Mouse (Mus musculus) embryonic facial prominence, embryonic 12.5 days (tissue): ENCODE data around the gene H2-Ab1. TPM values are rescaled to one million over a fixed set of nuclear protein-coding genes. Genes with fewer than 3 reads are reported as not detected.
"Not testable (repeated sequence)": the region's sequence is repeated elsewhere in the genome, so short reads cannot be mapped to it uniquely, and the experiment has no call there.

Experiments
- ATAC-seq: fragments of 200-750 bp; cut with Nextera tagmentation; 2 replicates; pipeline ENCODE4 v1.8.0; 2017; ENCODE audit not compliant: insufficient number of reproducible peaks, insufficient read depth, low FRiP score, low TSS enrichment
- H3K27ac ChIP-seq: fragments of 300-500 bp; sonication (generic); 2 replicates; pipeline ENCODE4 v1.5.1; 2016; ENCODE audit warnings: mild to moderate bottlenecking
- H3K27me3 ChIP-seq: fragments of 300-500 bp; sonication (generic); 2 replicates; pipeline ENCODE4 v1.6.1; 2016; ENCODE audit warnings: mild to moderate bottlenecking, moderate library complexity
- H3K36me3 ChIP-seq: fragments of 300-500 bp; sonication (generic); 2 replicates; pipeline ENCODE4 v1.6.1; 2016; ENCODE audit warnings: mild to moderate bottlenecking
- H3K4me1 ChIP-seq: fragments of 300-500 bp; sonication (generic); 2 replicates; pipeline ENCODE4 v1.6.1; 2016
- H3K4me2 ChIP-seq: fragments of 300-500 bp; sonication (generic); replicated peaks from 2 replicates; pipeline ENCODE4 v1.6.1; 2016; ENCODE audit warnings: mild to moderate bottlenecking, moderate library complexity
- H3K4me3 ChIP-seq: fragments of 300-500 bp; sonication (generic); 2 replicates; pipeline ENCODE4 v1.5.1; 2016; ENCODE audit warnings: mild to moderate bottlenecking
- H3K9ac ChIP-seq: fragments of 300-500 bp; sonication (generic); 2 replicates; pipeline ENCODE4 v1.6.1; 2016; ENCODE audit warnings: mild to moderate bottlenecking, moderate library complexity
- H3K9me3 ChIP-seq: fragments of 300-500 bp; sonication (generic); 2 replicates; pipeline ENCODE4 v1.6.1; 2016; ENCODE audit warnings: mild to moderate bottlenecking, moderate library complexity
- WGBS: fragments of 180-500 bp; shearing (Covaris S2); methylation state at CpG from one replicate; pipeline ENCODE4 v1.1.7; 2016; 5-methylcytosine and 5-hydroxymethylcytosine counted together
- polyA plus RNA-seq: library from polyadenylated mRNA; unstranded; fragments of >200 nt; fragmentation: Nextera tagmentation; extraction: Ambion mirVana; gene quantifications from 2 replicates; pipeline ENCODE4 v1.2.1, GENCODE M21; 2016

The H2-Ab1 gene
- polyA plus RNA-seq, 1 experiment from 2014 or later = 2.9 TPM

GRCm38 (mm10) chr17:34219096-34219495 lies 38.4 kb upstream of the H2-Ab1 start:
- not testable (repeated sequence) for H3K4me3 ChIP-seq, H3K4me1 ChIP-seq, H3K9ac ChIP-seq, H3K27ac ChIP-seq, H3K36me3 ChIP-seq, ATAC-seq, H3K9me3 ChIP-seq, H3K4me2 ChIP-seq
- peaks cover 14% of the 10 kb centered on the region for H3K27me3 ChIP-seq
- 93% methylated on average over 9 of the region's 11 CpGs for WGBS

GRCm38 (mm10) chr17:34219801-34220200 lies 37.7 kb upstream of the H2-Ab1 start:
- WGBS = 94% methylated on average over 4 of the region's 7 CpGs
- H3K9me3 ChIP-seq, H3K4me3 ChIP-seq, H3K27ac ChIP-seq, H3K9ac ChIP-seq, H3K4me1 ChIP-seq, ATAC-seq, H3K4me2 ChIP-seq, H3K36me3 ChIP-seq, H3K27me3 ChIP-seq: not testable (repeated sequence)

GRCm38 (mm10) chr17:34220401-34220800 lies 37.1 kb upstream of the H2-Ab1 start:
- 96% methylated on average over 5 of the region's 16 CpGs for WGBS
- not testable (repeated sequence) for ATAC-seq

GRCm38 (mm10) chr17:34224816-34225215 lies 32.7 kb upstream of the H2-Ab1 start:
- Histone ChIP-seq H3K4me3 (no peak overlapping the region), H3K4me2 (no peak overlapping the region), H3K4me1 (no peaks in the 10 kb centered on the region), H3K9ac (no peak overlapping the region), H3K9me3 (peaks cover 7% of the 10 kb centered on the region; the same call in 1 of the 2 replicates), H3K27ac (no peak overlapping the region), H3K36me3 (no peaks in the 10 kb centered on the region), H3K27me3 (no peaks in the 10 kb centered on the region)
- WGBS = 91% methylated on average over 3 of the region's 3 CpGs
- no peak for ATAC-seq

More at GRCm38 (mm10) chr17:34220401-34220800, 37.1 kb upstream of the H2-Ab1 start:
- not testable (repeated sequence) for H3K27ac ChIP-seq, H3K9me3 ChIP-seq, H3K4me3 ChIP-seq, H3K4me1 ChIP-seq, H3K36me3 ChIP-seq, H3K4me2 ChIP-seq, H3K27me3 ChIP-seq, H3K9ac ChIP-seq

- Histone ChIP-seq H3K27me3 (no peaks in the 10 kb centered on the region), H3K9ac (no peak overlapping the region), H3K4me3 (no peak overlapping the region), H3K4me1 (no peaks in the 10 kb centered on the region), H3K9me3 (peaks cover 7% of the 10 kb centered on the region; the same call in 1 of the 2 replicates), H3K36me3 (no peaks in the 10 kb centered on the region), H3K27ac (no peak overlapping the region), H3K4me2 (no peak overlapping the region)
- no peak for ATAC-seq
- 95% methylated on average over 8 of the region's 8 CpGs for WGBS
These were observed 32.1 kb upstream of the H2-Ab1 start for GRCm38 (mm10) chr17:34225426-34225825.

GRCm38 (mm10) chr17:34225911-34226310 lies 31.6 kb upstream of the H2-Ab1 start:
- 99% methylated on average over 13 of the region's 23 CpGs for WGBS
- not testable (repeated sequence) for ATAC-seq, H3K4me2 ChIP-seq, H3K9ac ChIP-seq, H3K9me3 ChIP-seq, H3K4me1 ChIP-seq, H3K27me3 ChIP-seq, H3K4me3 ChIP-seq, H3K27ac ChIP-seq, H3K36me3 ChIP-seq

GRCm38 (mm10) chr17:34230971-34231370 lies 26.5 kb upstream of the H2-Ab1 start:
- not testable (repeated sequence) for H3K27me3 ChIP-seq, H3K4me3 ChIP-seq, ATAC-seq, H3K9me3 ChIP-seq, H3K4me1 ChIP-seq, H3K27ac ChIP-seq, H3K4me2 ChIP-seq, H3K36me3 ChIP-seq, H3K9ac ChIP-seq
- 92% methylated on average over 7 of the region's 9 CpGs for WGBS

GRCm38 (mm10) chr17:34232021-34232420 lies 25.5 kb upstream of the H2-Ab1 start:
- ATAC-seq = not testable (repeated sequence)

GRCm38 (mm10) chr17:34234926-34235325 lies 22.6 kb upstream of the H2-Ab1 start:
- no peak; the same call in 1 of the 2 replicates for ATAC-seq
- Histone ChIP-seq H3K9ac (no peak overlapping the region), H3K4me3 (no peak overlapping the region), H3K4me1 (no peaks in the 10 kb centered on the region), H3K36me3 (no peaks in the 10 kb centered on the region), H3K4me2 (no peak overlapping the region), H3K27me3 (no peaks in the 10 kb centered on the region), H3K27ac (no peak overlapping the region), H3K9me3 (no peaks in the 10 kb centered on the region)
- 42% methylated on average over 9 of the region's 9 CpGs for WGBS

More at GRCm38 (mm10) chr17:34232021-34232420, 25.5 kb upstream of the H2-Ab1 start:
- not testable (repeated sequence) for H3K27me3 ChIP-seq, H3K36me3 ChIP-seq, H3K9ac ChIP-seq, H3K9me3 ChIP-seq, H3K4me2 ChIP-seq, H3K27ac ChIP-seq, H3K4me1 ChIP-seq, H3K4me3 ChIP-seq
- 82% methylated on average over 6 of the region's 7 CpGs for WGBS

- Histone ChIP-seq H3K27ac (no peak overlapping the region), H3K27me3 (no peaks in the 10 kb centered on the region), H3K4me1 (no peaks in the 10 kb centered on the region), H3K9me3 (no peaks in the 10 kb centered on the region), H3K4me3 (no peak overlapping the region), H3K36me3 (no peaks in the 10 kb centered on the region), H3K9ac (no peak overlapping the region), H3K4me2 (no peak overlapping the region)
- 85% methylated on average over 5 of the region's 5 CpGs for WGBS
- ATAC-seq = no peak
These were observed 20.8 kb upstream of the H2-Ab1 start for GRCm38 (mm10) chr17:34236691-34237090.

GRCm38 (mm10) chr17:34237741-34238140 lies 19.7 kb upstream of the H2-Ab1 start:
- ATAC-seq = no peak
- Histone ChIP-seq H3K27me3 (no peaks in the 10 kb centered on the region), H3K4me2 (no peak overlapping the region), H3K27ac (no peak overlapping the region), H3K9me3 (no peaks in the 10 kb centered on the region), H3K36me3 (no peaks in the 10 kb centered on the region), H3K9ac (no peak overlapping the region), H3K4me3 (no peak overlapping the region), H3K4me1 (no peaks in the 10 kb centered on the region)
- 82% methylated on average over 3 of the region's 3 CpGs for WGBS

- Histone ChIP-seq H3K27me3 (no peaks in the 10 kb centered on the region), H3K9ac (no peak within 1 kb of the TSS), H3K9me3 (no peaks in the 10 kb centered on the region), H3K36me3 (no peaks in the 10 kb centered on the region), H3K27ac (no peak within 1 kb of the TSS), H3K4me2 (no peak within 1 kb of the TSS), H3K4me1 (no peaks in the 10 kb centered on the region), H3K4me3 (no peak within 1 kb of the TSS)
- ATAC-seq = no peak
- WGBS = 61% methylated on average over 3 of the region's 3 CpGs
These were observed 18.8 kb upstream of the H2-Ab1 start, which contains the start of gene H2-Ob for GRCm38 (mm10) chr17:34238706-34239105. H2-Ob (plus strand) TSS chr17:34238903.

GRCm38 (mm10) chr17:34239601-34240041 lies 17.9 kb upstream of the H2-Ab1 start:
- no peak for ATAC-seq
- Histone ChIP-seq H3K27ac (no peak overlapping the region), H3K4me3 (no peak overlapping the region), H3K36me3 (no peaks in the 10 kb centered on the region), H3K9me3 (no peaks in the 10 kb centered on the region), H3K9ac (no peak overlapping the region), H3K27me3 (no peaks in the 10 kb centered on the region), H3K4me2 (no peak overlapping the region), H3K4me1 (no peaks in the 10 kb centered on the region)
- 72% methylated on average over 10 of the region's 10 CpGs for WGBS
